Mouse (Mus musculus) T-helper 1 cell (primary cell): ENCODE data around the gene Tspo.

ENCODE experiments used
- in situ Hi-C: fragments of 300-600 bp; cut with MboI, MseI; formaldehyde crosslinking; loops from one replicate; pipeline ENCODE4 v1.15.1; 2025; ENCODE audit warnings: high pct_unique_total_duplicates

Tspo gene

GRCm38 (mm10) chr15:83563327-83563856, at the start of gene Tspo, which contains the start of gene Mcat:
Gene Tspo, plus strand, starts transcription at chr15:83563592.
Gene Mcat, minus strand, starts transcription at chr15:83563787.
- in situ Hi-C loops: no loop called here

DNA sequence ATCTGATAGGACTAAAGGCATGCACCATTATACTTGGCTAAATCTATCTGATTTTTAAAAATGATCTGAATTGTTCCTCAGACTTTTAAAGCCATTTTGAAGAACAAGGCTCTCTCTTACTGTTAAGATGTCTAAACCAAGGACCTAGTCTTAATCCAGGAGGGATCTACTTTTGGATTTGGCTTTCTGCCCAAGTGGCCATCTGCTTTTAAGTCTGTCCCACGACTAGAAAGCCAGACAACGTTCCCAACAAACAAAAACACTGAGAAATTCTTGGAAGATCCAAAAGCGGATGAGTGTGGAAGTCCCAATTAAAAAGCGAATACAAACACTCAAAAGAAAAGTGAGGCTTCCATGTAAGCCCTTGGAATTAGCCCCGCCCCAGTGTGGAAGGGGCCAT, 48.4 kb upstream of the Tspo start:
- in situ Hi-C loops: no loop called here

- in situ Hi-C loops: no loop called here
Measured at GRCm38 (mm10) chr15:83518215-83519048, 45.0 kb upstream of the Tspo start.

DNA sequence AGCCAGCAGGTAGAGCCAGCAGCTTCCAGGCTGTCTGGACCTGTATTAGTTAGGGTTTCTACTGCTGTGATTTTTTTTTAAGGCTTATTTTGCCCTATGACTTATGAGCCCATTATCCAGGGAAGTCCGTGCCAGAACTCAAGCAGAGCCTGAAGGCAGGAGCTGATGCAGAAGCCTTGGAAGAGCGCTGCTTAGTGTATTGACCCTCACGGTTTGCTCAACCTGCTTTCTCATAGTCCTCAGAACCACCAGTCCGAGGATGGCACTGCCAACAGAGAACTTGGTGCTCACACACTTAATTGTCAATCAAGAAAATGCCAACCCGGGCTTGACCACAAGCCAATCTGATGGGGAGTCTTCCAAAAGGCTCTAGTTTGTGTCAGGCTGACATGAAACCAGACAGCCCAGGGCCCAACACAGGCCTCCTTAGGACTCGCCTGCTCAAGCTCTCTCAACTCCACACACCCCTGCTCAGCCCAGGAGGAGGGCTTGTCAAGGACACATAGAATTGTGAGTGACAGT, 42.5 kb upstream of the Tspo start:
- in situ Hi-C loops: no loop called here

DNA sequence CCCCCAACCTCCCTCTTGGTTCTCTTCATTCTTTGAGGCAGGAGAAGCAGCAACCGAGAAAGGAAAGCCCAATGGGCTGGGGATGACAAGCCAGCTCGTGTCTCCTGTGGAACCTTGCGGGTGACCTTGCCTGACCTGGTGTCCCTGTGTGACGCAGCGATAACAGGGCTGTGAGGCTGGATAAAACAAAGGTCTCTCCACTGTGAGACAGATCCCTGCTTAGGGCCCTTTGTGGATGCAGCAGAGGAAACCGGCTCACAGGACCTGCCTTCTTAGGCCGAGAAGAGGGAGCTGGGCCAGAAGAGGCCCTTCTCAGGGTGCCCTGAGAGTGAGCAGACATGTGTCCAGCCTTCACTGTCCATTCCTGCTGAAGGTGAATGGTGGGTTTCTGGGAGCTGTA, 40.2 kb upstream of the Tspo start:
- in situ Hi-C loops: no loop called here

DNA sequence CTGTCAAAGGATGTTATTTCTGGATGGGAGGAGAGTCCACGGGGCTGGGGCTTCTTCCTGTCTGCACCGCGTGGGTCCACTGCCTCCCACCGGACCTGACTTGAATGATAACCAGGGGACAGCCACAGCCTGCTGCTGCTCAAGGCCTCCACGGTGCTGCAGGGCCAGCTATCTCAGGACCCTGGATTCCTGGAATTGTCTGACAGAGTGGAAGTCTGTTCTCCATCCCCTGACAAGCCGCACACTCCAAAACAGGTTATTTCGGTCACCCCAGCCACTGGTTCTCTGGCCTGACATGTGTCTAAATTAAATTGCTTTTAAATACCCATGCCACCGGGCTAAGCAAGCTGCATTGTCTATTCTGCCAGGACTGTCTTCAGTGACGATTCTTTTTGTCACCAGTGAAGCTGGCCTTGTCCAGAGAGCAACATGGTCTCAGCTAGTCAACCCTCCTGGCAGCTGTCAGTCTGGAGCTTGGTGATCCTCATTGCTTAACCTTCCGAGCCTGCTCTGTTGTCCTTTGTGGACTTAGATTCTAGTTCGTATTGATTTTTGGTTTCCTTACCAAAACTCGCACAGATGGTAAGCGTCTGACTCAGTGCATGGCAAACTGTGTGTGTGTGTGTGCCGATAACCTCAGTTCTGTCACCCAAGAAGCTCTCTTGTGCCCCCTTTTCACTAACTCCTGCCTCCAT, 39.6 kb upstream of the Tspo start:
- in situ Hi-C loops: no loop called here

GRCm38 (mm10) chr15:83524333-83524729, 39.1 kb upstream of the Tspo start:
- in situ Hi-C loops: no loop called here

DNA sequence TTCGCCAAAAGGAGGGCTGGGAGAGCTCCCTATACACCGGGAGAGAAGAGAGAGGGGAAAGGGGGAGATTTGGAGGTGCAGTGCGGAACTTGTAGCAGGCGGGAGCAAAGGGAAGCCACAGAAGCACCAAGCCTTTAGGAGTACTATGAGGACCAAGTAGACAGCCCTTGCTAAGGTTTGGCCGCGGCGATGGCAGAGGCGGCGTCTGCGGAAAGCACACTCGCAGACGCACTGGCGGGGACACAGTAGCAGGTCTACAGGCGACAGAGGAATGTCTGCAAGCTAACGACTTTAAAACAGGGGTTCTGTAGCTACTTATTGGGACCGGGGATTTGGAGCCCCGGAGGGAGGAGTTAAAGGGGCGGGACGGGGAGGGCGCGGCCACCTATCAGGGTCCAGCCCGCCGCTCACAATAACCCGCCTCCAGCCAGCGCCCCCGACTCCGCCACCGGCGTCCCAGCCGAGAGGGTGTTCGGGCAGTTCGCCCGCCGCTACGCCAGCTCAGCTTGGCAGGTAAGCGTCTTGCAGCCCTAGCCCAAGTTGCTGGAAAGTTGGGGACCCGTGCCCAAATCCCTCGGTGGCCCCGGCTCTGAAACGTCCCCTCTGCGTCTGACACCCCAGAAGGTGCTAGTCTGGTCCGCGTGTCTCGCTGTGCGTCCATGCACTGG, 36.8 kb upstream of the Tspo start, which contains the start of gene Bik:
TSS of gene Bik (plus strand) at position 439 of the 668 bp plus-strand sequence.
- in situ Hi-C loops: no loop called here

GRCm38 (mm10) chr15:83527092-83527437, 36.3 kb upstream of the Tspo start:
- in situ Hi-C loops: no loop called here

GRCm38 (mm10) chr15:83527747-83528146, 35.6 kb upstream of the Tspo start:
- in situ Hi-C loops: no loop called here

DNA sequence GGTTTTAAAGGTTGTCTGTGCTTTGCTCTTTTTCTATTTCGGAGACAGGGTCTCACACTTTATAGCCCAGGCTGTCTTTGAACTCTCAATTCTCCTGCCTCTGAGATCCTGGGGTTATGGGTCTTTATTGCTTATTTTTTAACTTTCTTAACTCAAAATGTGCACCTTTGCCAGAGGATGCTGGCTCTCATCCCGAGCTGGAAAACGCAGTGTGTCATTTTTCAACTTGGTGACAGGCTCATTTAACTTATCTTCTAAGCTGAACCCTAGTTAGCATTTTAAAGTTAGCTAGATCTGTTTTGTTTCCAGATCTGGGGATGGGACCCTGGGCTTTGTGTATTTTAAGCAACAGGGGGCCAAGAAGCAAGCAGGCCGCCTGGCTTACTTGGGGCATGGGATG, 34.5 kb upstream of the Tspo start:
- in situ Hi-C loops: no loop called here

- in situ Hi-C loops: no loop called here
Measured at GRCm38 (mm10) chr15:83529765-83530164, 33.6 kb upstream of the Tspo start.

- in situ Hi-C loops: no loop called here
Measured at GRCm38 (mm10) chr15:83530233-83530632, 33.2 kb upstream of the Tspo start.

- in situ Hi-C loops: no loop called here
Measured at GRCm38 (mm10) chr15:83530688-83531087, 32.7 kb upstream of the Tspo start.

DNA sequence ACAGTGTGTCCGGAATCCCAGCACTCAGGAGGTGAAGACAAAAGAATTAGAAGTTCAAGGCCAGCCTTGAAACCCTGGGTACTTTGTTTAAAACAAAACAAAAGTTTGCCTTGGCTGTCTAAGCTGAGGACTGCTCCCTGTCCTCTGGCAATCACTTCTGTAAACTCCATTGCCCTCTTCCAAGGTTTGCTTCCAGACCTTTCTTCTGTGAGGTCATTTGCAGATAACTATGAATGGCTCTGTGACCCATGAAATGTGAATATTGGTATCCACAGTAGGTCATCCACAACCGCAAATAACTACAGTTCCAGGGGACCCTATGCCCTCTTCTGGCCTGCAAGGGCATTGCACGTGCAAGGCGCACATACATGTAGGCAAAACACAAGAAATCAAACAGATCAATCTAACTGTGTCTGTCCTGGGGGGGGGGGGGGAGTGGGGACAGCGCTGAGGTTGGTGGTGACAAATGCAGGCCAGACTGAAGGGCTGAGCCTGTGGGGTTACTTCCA, 31.4 kb upstream of the Tspo start:
- in situ Hi-C loops: no loop called here

DNA sequence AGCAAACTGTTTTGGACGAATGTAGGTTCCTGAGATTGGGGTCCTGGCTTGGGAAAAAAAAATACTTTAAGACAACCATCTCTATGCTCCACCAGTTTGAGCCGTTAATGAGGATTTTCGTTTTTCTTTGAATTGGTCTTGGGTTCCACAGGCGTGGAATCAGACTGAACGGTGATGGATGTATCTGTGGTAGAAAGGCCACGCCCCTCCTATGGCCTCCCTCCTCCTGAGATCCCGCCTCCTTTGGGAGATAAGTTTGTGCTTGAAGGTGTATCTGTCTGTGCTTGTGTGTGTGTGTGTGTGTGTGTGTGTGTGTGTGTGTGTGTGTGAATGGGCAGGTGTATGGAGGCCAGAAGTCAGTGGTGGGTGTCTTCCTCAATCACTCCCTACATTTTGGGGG, 30.8 kb upstream of the Tspo start:
- in situ Hi-C loops: no loop called here

DNA sequence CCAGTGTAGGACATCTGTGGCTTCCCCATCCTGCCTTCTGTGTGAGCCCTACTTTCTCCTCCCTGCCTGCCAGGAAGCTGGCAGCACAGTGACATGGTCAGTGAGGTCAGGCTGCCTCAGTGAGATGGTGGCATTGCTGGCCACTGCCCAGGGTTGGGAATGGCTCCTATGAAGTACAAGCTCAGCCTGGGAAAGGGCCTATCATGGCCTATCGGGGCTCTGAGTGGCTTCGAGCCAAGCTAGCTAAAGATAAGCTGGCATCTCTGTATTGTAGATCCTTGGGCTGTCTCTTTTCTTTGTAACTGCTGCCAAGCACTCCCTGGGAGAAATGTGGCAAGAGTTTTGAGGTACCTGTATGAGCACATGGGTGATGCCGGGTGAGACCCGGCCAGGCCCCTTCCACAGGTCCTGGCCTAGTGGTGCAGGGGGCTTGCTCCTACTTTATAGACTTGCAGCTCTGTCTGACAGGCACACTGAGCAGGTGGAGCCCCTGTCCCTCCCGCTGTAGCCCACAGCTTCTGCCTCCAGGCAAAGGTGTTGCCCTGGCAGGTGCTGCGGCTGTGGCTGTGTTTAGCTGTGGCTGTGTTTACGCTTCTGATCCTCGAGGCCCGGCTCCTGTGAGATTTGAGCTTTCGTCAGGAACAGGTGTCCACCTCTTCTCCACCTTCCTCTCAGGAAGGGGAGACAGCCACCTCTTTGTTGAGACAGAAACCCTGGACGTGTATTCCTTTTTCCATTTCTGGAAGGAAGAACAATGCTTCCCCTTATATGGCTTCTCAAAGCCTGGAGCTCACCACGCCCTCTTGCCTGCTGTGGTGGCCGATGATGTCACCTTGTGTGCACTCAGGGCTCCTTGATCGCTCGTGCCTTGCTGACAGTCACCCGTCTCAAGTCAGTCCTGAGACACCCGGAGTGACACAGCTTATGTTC, 28.2 kb upstream of the Tspo start:
- in situ Hi-C loops: no loop called here

DNA sequence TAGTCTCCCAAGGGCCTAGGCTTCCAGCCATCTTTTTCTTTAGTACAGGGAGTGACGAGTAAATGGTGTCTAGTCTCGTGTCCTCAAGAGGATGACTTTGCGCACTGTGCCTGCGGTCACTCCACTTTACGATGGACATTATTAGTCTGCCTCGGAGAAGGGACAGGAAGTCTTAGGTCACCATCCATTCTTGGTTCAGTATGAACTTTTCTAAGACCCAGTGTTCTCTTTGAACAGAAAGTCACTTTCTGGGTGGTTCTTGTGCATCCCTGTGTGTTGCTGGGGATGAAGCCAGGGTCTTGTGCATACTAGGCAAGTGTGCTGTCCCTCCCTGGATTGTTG, 27.5 kb upstream of the Tspo start:
- in situ Hi-C loops: no loop called here

- in situ Hi-C loops: no loop called here
Measured at GRCm38 (mm10) chr15:83538855-83539254, 24.5 kb upstream of the Tspo start.

GRCm38 (mm10) chr15:83539905-83540304, 23.5 kb upstream of the Tspo start:
- in situ Hi-C loops: no loop called here
